Mouse (Mus musculus): Measurements from ENCODE around the gene Il13ra1.
A peak's percentile ranks its signal among the peaks of the same experiment; 100 is the strongest.

Il13ra1 gene

DNA sequence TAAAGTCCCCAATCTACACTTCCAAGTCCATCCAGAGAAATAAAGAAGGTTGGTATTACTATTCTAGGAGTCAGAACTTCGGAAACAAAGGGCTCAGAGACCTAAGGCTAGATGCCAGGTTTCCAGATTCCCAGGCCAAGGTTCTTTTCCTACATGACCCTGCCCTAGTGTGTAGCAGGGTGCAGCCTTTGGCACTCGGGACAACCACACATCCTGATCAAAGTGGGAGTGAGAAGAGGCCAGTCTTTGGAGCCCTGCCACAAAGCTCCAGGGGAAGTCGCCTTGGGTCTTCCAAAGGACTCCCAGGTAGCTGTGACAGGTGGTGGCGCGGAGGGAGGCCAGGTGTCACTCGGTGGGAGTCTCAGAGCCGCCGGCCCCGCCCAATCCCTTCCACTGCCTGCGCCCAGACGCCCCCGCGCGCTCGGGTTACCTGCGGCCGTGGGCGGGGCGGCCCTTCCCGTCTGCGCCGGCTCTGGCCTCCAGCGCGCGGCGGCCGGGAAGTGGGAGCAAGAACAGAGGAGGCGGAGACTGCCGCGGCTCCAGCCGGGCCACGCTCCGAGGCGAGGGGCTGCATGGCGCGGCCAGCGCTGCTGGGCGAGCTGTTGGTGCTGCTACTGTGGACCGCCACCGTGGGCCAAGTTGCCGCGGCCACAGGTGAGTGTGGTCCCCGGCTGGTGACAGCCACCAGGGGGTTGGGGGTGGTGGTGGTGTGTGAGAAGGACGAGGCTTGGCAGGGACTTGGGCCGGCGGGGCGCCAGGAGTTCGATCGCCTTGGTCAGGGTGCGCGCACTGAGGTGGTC lies at the start of gene Il13ra1:
TSS of gene Il13ra1 (plus strand) at position 489 of the 800 bp plus-strand sequence.
- peak; percentile 37 to 49 for DNase-seq

DNA sequence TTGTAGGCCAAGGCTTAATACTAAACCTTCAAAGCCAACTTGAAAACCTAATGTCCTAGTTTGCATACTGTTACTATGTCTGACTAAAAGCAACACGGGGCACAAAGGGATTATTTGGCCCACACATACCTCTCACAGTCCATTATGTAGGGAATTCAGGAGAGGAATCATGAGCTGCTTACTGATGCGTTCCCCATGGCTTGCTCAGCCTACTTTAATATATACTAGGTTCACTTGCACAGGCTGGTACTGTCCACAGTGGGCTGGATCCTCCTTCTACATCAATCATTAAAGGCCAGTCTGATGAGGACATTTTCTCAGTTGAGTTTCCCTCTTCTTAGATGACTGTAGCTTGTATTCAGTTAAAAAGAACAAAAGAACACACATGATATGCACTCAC lies 37.9 kb upstream of the Il13ra1 start:
- no peak for DNase-seq

DNA sequence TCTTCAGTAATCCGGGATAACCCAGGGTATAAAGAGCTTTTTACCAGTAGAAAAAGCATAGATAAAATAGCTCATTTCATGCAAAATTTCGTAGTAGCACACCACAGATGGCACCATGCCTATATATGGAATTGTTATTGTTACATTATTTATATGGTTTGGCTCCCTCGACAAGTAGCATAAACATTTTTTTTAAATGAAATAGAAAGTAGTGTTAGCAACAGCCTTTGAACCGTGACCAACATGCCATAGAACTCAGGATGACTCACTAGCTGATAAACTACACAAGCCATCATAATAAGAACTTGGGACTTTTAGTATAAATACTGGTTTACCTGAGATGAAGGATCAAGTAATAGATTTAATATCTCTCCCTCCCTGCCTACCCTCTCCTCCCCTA lies 34.7 kb upstream of the Il13ra1 start:
- DNase-seq: no peak

DNA sequence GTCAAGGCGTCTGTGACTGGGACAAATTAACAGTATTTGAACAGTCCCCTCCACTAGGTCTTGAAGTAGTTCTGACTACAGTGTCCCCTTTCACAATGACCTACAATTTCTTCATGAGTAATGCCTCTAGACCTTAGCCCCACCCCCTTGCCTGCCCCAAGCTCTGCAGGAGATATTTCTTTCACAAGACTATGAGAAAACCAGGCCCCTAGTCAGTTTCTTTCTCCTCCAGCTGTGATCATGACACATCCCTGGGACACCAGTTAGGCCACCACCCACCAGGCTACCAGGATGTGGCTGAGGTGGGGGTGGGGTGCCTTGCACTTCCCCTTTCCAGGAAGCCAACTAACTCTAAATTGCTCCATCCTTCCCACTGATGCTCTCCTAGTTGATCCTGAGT lies 29.0 kb upstream of the Il13ra1 start:
- no peak for DNase-seq

DNA sequence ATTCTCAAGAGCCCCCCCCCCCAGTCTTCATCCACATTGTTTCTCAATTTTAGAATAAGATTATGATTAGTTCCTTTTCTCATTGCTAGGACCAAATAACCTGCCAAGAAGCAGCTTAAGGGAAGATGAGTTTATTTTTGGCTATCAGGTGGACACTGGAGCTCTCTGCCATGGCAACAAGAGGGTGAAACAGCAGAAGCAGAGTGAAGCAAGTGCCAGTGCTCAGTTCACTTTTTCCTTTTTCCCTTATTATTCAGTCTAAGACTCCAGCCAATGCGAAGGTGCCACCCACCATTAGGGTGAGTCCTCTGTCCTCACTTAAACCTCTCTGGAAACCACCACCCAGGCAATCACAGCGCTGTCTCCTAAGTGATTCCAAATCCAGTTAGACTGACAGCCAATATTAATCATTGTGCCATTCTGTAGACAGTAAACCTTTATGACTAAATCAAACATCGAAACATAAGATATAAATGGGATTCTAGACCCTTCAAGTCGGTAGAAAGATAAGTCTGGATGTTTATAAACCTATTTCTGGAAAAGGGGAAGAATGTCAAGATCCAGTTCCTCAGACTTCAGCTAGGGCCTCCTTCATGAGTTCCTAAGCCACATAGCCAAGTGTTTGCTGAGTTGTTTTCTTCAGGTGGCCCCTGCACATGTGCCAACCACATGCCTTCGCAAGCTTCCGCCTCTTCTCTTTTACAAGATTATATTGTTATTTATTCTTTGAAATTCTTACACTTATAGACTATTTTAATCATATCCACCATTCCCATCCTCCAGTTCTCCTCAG lies 23.2 kb upstream of the Il13ra1 start:
- DNase-seq: no peak

DNA sequence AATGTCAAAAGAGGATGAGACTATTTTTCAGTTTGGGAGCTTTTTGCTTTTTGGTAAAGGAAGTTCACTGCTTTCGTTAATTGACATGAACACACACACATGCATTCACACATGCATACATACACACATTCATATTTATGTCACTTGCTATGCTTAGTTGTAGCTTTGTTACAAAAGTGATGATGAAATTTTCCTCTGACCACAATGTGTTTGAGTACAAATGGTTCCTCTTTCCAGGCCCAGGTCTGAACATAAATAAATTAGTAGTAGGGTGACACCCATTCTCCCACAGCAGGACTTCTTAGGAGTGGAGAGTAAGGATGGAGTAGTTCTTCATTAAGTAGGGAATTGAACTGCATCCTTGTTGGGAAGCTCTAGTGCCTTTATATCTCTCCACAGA lies 11.0 kb upstream of the Il13ra1 start:
- no peak for DNase-seq

DNA sequence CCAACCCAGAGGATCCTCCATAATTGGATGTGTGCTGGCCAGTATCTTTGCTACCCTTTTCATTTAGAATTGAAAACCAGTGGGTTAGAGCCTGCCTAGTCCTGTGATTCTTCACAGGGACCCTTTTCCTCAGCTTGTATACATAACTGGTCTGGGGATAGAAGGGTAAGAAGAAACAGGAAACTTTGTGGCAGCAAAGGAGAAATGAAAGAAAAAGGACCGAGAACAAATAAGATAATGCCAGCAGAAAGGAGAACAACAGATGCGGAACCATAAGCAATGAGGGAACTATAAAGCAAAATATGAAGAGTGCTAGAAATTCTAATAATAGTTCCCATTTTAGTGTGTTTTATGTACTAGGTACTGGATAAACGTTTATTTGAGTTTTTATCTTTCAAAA lies 10.6 kb upstream of the Il13ra1 start:
- no peak for DNase-seq

DNA sequence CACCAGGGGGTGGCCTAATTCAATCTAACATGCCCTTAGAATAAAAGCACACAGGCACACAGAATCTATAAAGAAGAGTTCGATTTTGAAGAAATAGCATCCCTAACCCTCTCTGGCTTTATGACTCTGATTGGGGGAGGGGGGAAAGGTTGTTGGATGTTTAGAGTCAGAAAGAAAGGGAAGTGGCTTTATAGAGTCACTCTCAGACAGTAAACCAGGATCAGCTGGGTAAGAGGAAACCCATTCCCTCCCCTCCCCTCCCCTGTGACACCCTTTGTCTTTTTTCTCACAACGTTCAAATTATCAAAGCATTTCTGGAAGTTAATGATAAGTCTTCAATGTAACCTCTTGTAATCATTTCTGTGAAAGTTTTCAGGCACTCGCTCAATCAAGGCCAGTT lies 3.3 kb upstream of the Il13ra1 start:
- DNase-seq: no peak

DNA sequence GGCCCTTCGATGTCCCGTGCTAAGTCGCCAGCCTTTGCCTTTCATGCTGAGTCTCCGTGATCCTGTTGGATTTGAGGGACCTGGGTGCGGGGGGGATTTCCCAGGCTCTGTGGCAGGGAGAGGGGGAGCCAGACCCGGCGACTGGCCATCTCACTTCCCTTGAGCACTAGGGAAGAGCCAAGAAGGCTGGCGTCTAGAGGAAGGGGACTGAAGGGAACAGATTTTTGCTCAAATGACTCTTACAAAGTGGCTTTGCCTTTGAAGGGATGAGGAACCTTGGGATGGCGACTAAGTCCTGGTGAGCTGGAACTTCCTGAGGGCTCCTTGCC lies 476 bp downstream of the Il13ra1 start:
- no peak for DNase-seq

DNA sequence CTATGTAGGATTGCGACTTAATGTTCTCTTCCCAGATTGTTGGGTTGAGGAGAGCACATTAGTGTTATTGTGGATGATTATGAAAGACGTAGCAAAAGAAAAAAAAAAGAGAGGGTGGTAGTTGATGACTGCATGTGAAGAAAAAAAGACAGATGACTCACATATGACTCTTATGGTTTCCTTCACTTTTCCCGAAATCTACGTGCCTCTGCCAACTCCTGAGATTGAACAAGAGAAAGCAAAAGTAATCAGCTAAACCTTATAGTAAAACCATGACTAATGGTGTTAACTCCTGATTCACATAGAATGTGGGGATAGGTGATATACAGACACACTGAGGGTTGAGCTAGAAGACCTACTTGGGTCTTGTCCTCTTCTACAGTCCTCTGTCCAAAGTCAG lies 3.3 kb downstream of the Il13ra1 start:
- DNase-seq: no peak

DNA sequence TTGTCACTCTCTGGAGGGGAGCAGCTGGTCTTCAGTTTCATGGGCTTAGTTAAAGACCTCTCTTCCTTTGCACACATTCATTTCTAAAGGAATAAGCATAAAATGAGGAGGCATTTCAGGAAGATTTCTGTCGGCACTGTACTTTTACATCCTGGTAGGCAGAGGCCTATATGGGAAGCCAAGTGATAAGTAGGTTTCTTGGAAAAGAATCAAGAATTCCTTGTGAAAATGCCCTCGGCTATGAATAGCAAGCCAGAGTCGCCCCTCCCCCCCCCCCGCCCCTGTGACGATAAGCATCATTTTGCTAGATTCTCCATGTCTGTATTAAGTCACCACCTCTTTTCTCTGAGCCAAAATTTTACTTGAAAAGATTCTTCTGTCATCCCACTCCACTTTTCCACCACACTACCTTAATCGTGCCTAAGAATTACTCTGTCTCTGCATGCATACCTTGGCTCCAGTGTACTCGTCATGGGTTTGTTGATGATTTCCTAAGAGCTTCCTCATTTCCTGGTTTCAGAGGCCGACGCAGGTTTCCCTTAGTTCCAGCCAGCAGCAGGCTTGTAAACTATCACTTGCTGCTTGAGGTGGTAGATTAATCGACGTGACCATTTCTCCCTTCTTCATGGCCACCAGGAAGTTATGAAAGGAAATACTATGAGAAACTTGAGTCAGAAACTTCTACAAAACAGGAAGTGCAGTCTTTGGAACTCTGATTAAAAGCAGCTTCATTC lies 17.3 kb downstream of the Il13ra1 start:
- DNase-seq: no peak

DNA sequence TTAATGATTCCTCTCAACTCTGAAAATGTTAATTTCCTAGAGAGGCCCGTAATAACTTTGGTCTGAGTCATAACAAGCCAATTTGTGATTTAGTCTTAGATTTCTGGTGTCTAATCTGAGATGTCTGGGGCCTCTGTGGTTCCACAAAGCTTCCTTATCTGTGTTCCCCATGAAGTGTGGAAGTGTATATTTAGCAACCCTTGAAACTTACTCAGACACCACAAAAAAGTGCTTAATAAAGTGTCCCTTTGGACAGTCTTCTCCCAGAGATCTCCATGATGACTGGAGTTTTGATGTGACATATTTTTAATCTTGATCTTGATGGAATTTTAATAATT lies 17.8 kb downstream of the Il13ra1 start:
- no peak for DNase-seq

DNA sequence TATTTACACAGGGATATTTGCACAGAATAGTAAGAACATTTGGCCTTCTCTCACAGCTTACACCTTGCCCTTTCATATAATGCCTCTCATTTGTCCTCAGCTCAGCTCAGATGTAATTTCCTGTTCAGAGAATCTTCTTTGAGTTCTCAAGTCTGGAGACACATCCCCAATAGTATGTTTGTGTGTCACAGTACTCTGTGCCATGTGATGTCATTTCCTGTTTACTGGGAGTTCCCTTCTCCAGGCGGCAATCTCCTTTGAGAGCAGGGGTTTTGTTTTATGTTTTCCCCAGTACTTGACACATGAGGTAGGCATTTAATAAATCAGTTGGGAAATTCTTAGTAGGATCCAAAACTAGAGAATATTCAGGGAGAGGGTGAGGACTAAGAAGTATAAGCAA lies 24.4 kb downstream of the Il13ra1 start:
- DNase-seq: no peak

DNA sequence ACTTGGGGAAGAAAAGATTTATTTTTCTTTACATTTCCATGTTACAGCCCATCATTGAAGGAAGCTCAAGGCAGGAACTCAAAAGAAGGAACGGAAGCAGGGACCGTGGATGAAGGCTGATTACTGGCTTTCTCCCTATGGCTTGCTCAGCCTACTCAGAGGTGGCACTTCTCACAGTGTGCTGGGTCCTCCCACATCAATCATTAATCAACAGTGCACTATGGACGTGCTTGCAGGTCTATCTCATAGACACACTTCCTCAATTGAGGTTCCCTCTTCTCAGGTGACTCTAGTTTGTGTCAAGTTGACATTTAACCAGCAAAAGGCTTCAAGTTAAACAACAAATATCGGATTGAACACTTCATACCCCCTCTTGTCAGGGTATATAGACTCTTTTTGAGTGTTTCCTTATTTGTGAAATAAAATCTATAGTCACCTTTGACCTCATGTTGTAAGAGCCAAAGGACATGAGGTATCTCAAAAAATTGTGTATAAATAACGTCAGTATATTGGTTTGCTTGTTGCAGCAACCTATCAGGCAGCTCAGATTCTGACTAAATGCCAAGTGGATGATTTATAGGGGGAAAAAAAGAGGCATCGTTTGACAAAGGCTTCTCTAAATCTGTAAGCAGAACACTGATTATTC lies 30.2 kb downstream of the Il13ra1 start:
- DNase-seq: no peak

DNA sequence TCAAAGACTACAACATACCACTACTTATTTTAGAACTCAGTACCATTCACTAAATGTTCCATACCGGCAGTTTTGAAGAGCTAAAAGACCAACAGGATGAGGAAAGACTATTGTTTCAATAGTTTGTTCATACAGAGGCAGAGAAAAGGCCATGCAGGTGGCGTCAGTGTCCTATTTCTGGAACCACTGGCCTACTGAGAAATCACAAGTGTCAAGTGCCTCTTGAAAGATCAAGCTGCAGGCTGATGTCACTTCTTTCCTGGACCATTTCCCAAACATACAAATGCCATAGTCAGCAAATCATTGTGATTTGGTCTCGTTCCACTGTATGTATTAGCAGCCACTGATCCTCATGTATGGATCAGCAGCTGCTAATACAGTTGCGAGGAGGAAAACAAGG lies 34.8 kb downstream of the Il13ra1 start:
- DNase-seq: no peak

DNA sequence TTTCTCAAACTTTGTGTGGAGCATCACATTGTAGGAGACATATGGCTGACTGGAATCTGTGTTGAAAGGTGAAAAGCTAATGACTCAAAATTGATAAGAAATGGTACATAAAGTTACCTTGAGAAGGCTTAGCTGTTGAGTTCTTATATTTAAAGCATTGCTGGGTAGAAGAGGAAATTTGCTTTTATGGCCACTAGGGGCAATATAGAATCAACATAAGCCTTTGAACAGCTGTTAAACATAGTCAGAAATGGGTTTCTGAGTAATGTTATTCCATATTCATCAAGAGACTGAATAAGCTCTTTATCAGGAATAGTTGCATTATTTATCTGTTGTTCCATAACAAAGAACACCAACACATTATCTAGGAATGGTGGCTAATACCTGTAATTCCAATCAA lies 38.2 kb downstream of the Il13ra1 start:
- no peak for DNase-seq

DNA sequence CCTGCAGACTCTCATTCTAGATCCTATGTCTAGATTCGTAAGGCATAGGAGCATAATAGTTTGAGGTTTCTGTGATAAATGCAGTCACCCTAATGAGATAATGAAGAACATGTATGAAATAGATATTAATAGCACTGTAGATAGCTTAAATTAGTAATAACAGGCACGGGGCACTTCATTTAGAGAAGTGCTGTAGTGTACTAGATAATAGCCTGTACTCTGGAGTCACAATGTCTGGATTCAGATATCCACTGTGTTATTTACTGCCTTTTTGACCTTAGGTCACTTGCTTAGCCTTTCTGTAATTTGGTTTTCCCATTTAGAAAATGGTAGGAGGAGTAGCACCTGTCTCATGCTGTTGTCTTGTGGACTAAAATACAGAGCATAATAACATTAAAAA lies 44.8 kb downstream of the Il13ra1 start:
- DNase-seq: no peak

DNA sequence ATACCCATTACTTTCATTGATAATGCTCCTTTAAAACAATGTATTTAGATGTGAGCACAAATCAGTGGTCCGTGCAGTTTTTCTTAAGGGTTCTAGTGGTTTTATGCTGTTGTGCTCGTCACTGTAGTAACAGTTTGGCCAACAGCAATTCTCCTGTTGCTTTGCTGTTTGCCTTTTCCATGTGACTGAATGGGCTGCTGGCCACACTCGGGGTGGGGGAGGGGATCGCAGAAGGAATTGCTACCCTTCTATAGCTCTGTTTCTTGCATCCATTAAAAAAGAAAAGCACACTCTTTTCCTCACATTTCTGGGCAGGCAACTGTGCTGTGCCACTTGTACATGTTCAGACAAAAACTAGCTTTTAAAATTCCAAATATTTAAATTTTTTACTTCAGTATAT lies 49.7 kb downstream of the Il13ra1 start:
- peak; percentile 27 to 51 for DNase-seq

DNA sequence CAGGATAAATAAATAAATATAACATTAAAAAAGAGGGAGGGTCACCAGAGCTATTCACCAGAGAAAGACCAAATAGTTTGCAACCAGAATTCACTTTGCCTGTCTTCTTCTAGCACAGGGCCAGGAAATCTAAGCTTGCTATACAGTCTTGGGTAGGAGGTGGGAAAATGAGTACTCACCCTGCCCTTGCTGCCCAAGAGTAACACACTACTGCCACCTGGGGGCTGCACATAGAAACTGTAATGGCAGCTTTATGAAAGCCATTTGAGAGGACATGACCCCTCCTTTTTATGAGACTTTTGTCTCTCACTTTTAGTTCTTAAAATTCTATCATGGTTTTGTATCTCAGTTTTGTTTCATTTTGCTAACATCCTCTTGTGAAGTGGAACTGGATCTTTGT lies 71.7 kb downstream of the Il13ra1 start:
- peak; percentile 64 to 77 for DNase-seq

DNA sequence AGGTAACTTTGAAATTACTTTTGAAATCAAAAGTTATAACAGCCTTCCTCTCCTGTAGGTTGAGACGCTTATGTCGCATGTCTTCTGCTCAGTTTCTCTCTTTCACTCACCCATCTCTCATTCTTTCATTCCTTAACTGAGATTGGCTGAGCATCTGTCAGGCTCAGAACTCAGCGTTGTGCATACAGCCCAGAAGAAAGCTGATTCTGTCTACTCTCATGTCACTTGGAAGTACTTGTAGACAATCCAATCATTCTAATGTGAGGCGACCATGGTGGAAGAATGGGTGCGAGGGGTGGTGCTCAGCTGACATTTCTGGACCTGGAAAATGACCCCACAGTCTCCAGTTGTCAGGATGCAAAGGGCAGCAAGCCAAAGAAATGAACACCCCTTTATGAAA lies 74.1 kb downstream of the Il13ra1 start:
- no peak for DNase-seq

DNA sequence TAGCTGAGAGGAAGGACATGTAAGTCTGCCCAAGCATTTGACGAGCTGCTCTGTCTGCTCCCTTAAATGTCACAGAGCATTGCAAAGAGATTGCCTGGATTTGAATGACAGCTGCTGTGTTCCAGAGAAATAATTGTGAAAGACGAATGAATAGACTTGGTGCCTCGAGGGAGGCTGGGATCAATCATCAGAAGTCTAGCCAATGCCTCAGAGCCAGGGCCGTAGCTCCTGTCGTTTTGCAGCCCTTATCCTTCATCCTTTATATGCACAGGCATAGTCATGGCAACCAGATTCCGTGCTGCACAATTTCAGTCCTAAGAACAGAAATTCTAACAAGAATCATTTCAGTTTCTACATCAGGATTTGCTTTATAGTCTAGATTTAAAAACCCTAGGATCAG lies 74.5 kb downstream of the Il13ra1 start:
- no peak for DNase-seq

DNA sequence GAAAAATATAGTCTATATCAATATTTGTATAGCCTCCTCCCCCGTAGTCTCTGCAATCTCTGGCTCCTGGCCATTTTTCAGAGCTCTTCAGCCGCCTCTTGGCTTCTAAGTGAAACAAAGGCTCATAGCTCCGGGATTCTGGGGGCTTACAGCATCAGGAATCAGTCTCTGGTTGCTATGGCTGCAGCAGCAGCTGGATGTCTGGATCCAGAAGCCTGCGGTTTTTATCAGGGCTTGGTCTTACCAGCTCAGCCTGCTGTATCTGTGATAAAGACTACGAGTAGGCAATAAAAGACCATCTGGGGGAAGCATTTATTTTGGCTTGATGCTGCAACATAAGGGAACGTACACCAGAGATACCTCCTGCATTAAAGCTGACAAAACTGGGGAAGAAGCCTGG lies 82.0 kb downstream of the Il13ra1 start:
- no peak for DNase-seq

DNA sequence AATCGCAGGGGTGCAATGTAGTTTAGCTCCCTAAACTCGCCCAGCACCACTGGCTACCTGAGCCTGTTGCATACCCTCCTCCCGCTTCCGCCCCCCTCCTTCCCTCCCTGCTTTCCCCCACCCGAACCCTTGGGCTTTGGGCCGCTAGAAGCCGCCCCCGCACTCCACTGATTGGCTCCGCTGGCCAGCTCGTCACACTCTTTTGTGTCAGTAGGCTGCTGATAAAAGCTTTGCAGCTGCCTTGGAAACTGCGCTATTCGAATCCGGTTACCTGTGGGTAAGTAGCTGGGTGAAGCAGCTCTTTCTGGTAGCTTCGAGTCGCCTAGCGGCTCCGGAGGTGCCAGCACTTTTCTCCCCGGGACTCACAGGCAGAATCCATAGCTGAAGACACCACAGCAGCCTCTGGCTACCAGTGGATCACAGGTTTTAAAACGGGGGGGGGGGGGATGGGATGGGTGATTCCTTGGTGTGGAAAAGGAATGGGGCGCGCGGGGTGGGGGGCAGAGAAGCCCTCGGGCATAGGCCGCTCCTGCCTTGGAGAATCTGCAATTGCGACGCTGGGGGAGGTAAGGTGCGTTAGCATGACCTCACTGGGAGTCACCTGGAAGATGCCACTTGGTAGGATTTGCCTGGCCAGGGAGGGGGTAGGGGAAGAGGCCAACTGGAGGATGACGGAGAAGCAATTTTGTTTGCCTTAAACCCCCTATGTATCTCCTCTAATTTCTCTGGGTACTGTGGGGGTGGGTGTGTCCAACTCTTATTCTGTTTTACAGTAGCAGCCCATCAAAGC lies 84.0 kb downstream of the Il13ra1 start, which contains the start of gene Zcchc12:
TSS of gene Zcchc12 (plus strand) at position 169 of the 790 bp plus-strand sequence.
- peak in 1 of 2 experiments; percentile 21 for DNase-seq
